ENCODE assay signal across 41 mouse cellular contexts in genomic region chr11:4641185-4641584, GRCm38 (mm10). TPM values are rescaled to one million over a fixed set of nuclear protein-coding genes. Genes with fewer than 3 reads are reported as not detected.
"Had no signal": no experiment of that assay in that cellular context is flagged by ENCODE, and none has a peak within 500 bp of the region (broad histone marks: within the 10 kb centered on the region; RNA-seq: fewer than 3 reads in every experiment).

No protein-coding gene starts in this region.

- H3K9me3 ChIP-seq: forebrain, embryonic 15.5 days; heart, embryonic 10.5 days; heart, embryonic 12.5 days; hindbrain, embryonic 12.5 days; hindbrain, embryonic 15.5 days; kidney, embryonic 15.5 days; limb, embryonic 13.5 days had no signal

- H3K27ac ChIP-seq: forebrain, embryonic 15.5 days; heart, embryonic 10.5 days; hindbrain, embryonic 12.5 days; hindbrain, embryonic 15.5 days; hindbrain, postnatal 0 days; kidney, embryonic 15.5 days; kidney, postnatal 0 days; limb, embryonic 13.5 days had no signal

- H3K27me3 ChIP-seq: forebrain, embryonic 15.5 days; heart, embryonic 12.5 days; hindbrain, embryonic 12.5 days; hindbrain, embryonic 15.5 days; kidney, embryonic 15.5 days; limb, embryonic 13.5 days had no signal

- H3K4me3 ChIP-seq: forebrain, embryonic 15.5 days; heart, embryonic 10.5 days; heart, embryonic 12.5 days; hindbrain, embryonic 12.5 days; hindbrain, embryonic 15.5 days; kidney, embryonic 15.5 days; limb, embryonic 13.5 days had no signal

- DNase-seq: forebrain, postnatal 0 days; gastrocnemius, postnatal 14 days; heart, adult 18-20 months; heart, postnatal 14 days; heart, postnatal 36 days; kidney, adult 11 months; kidney, adult 2 months; kidney, adult 9 months; kidney, postnatal 14 days; kidney, postnatal 36 days; layer of hippocampus, adult 9-11 months; layer of hippocampus, postnatal 36 days; left cerebral cortex, postnatal 4 days had no signal

RNA-seq across cellular contexts. Expression of gene Gm11032, which starts 21.3 kb away (rescaled TPM):
- total RNA-seq: forebrain, postnatal 0 days; gastrocnemius, adult 18-20 months; gastrocnemius, adult 8-10 months; gastrocnemius, postnatal 14 days; gastrocnemius, postnatal 4 days; granulocyte monocyte progenitor cell, adult 5-6 weeks; heart, adult 18-20 months; heart, adult 8-10 months; heart, postnatal 14 days; heart, postnatal 36 days; hematopoietic stem cell, adult 5-6 weeks; hindbrain, postnatal 0 days; layer of hippocampus, adult 18-20 months; layer of hippocampus, adult 8-10 months; layer of hippocampus, postnatal 14 days; layer of hippocampus, postnatal 36 days; left cerebral cortex, adult 18-20 months; left cerebral cortex, adult 8-10 months; left cerebral cortex, postnatal 10 days; left cerebral cortex, postnatal 25 days; left cerebral cortex, postnatal 4 days had no signal
- polyA plus RNA-seq: forebrain, embryonic 15.5 days; forebrain, postnatal 0 days; heart, embryonic 10.5 days; heart, embryonic 12.5 days; heart, embryonic 14.5 days; heart, embryonic 16.5 days; hindbrain, embryonic 12.5 days; hindbrain, embryonic 15.5 days; hindbrain, postnatal 0 days; intestine, embryonic 14.5 days; intestine, embryonic 16.5 days; kidney, adult 2 months; kidney, embryonic 15.5 days; kidney, postnatal 0 days; large intestine, adult 2 months; limb, embryonic 11.5 days; limb, embryonic 13.5 days had no signal
